Mouse (Mus musculus) embryonic facial prominence, embryonic 13.5 days (tissue): Measurements from ENCODE around the gene Ptges2. TPM values are rescaled to one million over a fixed set of nuclear protein-coding genes. Genes with fewer than 3 reads are reported as not detected.

Experiments
- polyA plus RNA-seq: library from polyadenylated mRNA; unstranded; fragments of >200 nt; fragmentation: Nextera tagmentation; extraction: Ambion mirVana; gene quantifications from 2 replicates; pipeline ENCODE4 v1.2.1, GENCODE M21; 2015

The Ptges2 gene
- polyA plus RNA-seq, 1 experiment from 2014 or later: 30.4 TPM

Other genes with a start within 250 kb of the Ptges2 start
- 44.8 and 57.7 TPM in 2 replicates for gene Prrc2b, start 244.8 kb upstream of the Ptges2 start, polyA plus RNA-seq
- gene Pomt1, start 159.3 kb upstream of the Ptges2 start, polyA plus RNA-seq: 25.1 and 31.3 TPM in 2 replicates
- gene Uck1, start 135.7 kb upstream of the Ptges2 start, polyA plus RNA-seq: 68.9 and 69.4 TPM in 2 replicates
- 25.6 and 31.2 TPM in 2 replicates for gene Golga2, start 108.5 kb upstream of the Ptges2 start, polyA plus RNA-seq
- 497 and 538 TPM in 2 replicates for gene Swi5, start 107.8 kb upstream of the Ptges2 start, polyA plus RNA-seq
- gene Ciz1, start 43.6 kb upstream of the Ptges2 start, polyA plus RNA-seq: 48.6 and 54.2 TPM in 2 replicates
- 31.9 and 32.4 TPM in 2 replicates for gene Dnm1, start 42.6 kb upstream of the Ptges2 start, polyA plus RNA-seq
- 44.1 and 47.8 TPM in 2 replicates for gene 1110008P14Rik, start 14.0 kb upstream of the Ptges2 start, polyA plus RNA-seq
- 0.22 and 1.5 TPM in 2 replicates for gene Lcn2, start 7.6 kb upstream of the Ptges2 start, polyA plus RNA-seq
- gene Naif1, start 54.6 kb downstream of the Ptges2 start, polyA plus RNA-seq: 6.3 and 6.5 TPM in 2 replicates
- gene Slc25a25, start 55.5 kb downstream of the Ptges2 start, polyA plus RNA-seq: 23.5 and 24.6 TPM in 2 replicates
- 12.3 and 15.5 TPM in 2 replicates for gene Fam102a, start 139.4 kb downstream of the Ptges2 start, polyA plus RNA-seq
- gene Dpm2, start 175.0 kb downstream of the Ptges2 start, polyA plus RNA-seq: 112 and 116 TPM in 2 replicates
- gene Pip5kl1, start 178.9 kb downstream of the Ptges2 start, polyA plus RNA-seq: 0.92 and 1.1 TPM in 2 replicates
- 0.18 TPM in 1 of 2 replicates, not detected in the other for gene 9430097D07Rik, start 179.8 kb downstream of the Ptges2 start, polyA plus RNA-seq
- gene St6galnac4, start 191.2 kb downstream of the Ptges2 start, polyA plus RNA-seq: 33.1 and 34.7 TPM in 2 replicates
- gene St6galnac6, start 203.8 kb downstream of the Ptges2 start, polyA plus RNA-seq: 29.9 and 35.1 TPM in 2 replicates
- 20.7 and 27.3 TPM in 2 replicates for gene Ak1, start 225.9 kb downstream of the Ptges2 start, polyA plus RNA-seq